Mouse (Mus musculus) liver, adult 2 months (tissue): ENCODE results near the gene Slc35a5.

Source experiments
- CTCF ChIP-seq: fragments of 200-500 bp; IDR thresholded peaks from 2 replicates; pipeline ENCODE4 v1.5.1; 2011; ENCODE audit warnings: low read depth, low read length, control low read depth
- POLR2A ChIP-seq: fragments of 200-500 bp; IDR thresholded peaks from 2 replicates; pipeline ENCODE4 v1.6.1; 2011; ENCODE audit warnings: low read length, control low read depth; ENCODE audit not compliant: insufficient read depth; ENCODE audit errors: extremely low read depth

- TF ChIP-seq CTCF (no peak), POLR2A (no peak)
Observed at GRCm38 (mm10) chr16:45124230-45125203, 34.0 kb downstream of the Slc35a5 start.
